In genomic region chr3:145463731-145464130, GRCm38 (mm10) we compare ENCODE assay signal across 17 mouse cellular contexts.
"Had no signal": no experiment of that assay in that cellular context is flagged by ENCODE, and none has a peak within 500 bp of the region (broad histone marks: within the 10 kb centered on the region; RNA-seq: fewer than 3 reads in every experiment).

No protein-coding gene starts in this region.

- H3K4me3 ChIP-seq: layer of hippocampus, adult 2 months; limb, embryonic 12.5 days; liver, embryonic 13.5 days; lung, embryonic 15.5 days; megakaryocyte, embryonic 14.5 days; stomach, embryonic 15.5 days had no signal

- H3K27ac ChIP-seq: layer of hippocampus, adult 2 months; limb, embryonic 12.5 days; liver, embryonic 13.5 days; lung, embryonic 15.5 days; macrophage; stomach, embryonic 15.5 days had no signal

- DNase-seq: kidney, adult 18-20 months; kidney, postnatal 10 days; kidney, postnatal 4 days; liver; liver, embryonic 13.5 days; liver, postnatal 0 days; lung, postnatal 14 days; right cerebral cortex, postnatal 14 days; thymus, adult 2 months; thymus, postnatal 25 days had no signal

- H3K9ac ChIP-seq: limb, embryonic 12.5 days; liver, embryonic 13.5 days; liver, postnatal 0 days; lung, embryonic 15.5 days; stomach, embryonic 15.5 days had no signal

- H3K9me3 ChIP-seq: limb, embryonic 12.5 days; liver, embryonic 13.5 days; lung, embryonic 15.5 days; stomach, embryonic 15.5 days had no signal

- H3K36me3 ChIP-seq: limb, embryonic 12.5 days; liver, embryonic 13.5 days; lung, embryonic 15.5 days; stomach, embryonic 15.5 days had no signal

- H3K4me1 ChIP-seq: limb, embryonic 12.5 days; liver, embryonic 13.5 days; lung, embryonic 15.5 days; megakaryocyte, embryonic 14.5 days; stomach, embryonic 15.5 days had no signal

- H3K4me2 ChIP-seq: limb, embryonic 12.5 days; liver, embryonic 13.5 days; lung, embryonic 15.5 days; midbrain, embryonic 11.5 days; stomach, embryonic 15.5 days had no signal

- ATAC-seq: liver, postnatal 0 days had no signal

- H3K27me3 ChIP-seq: limb, embryonic 12.5 days; liver, embryonic 13.5 days; lung, embryonic 15.5 days; megakaryocyte, embryonic 14.5 days; stomach, embryonic 15.5 days had no signal
